Mouse (Mus musculus): ENCODE data around the gene Immp1l. TPM values are rescaled to one million over a fixed set of nuclear protein-coding genes. Genes with fewer than 3 reads are reported as not detected.

Immp1l gene
- 11.5 and 13.8 TPM in 2 replicates for polyA plus RNA-seq (2012; rRNA removed)

GRCm38 (mm10) chr2:105903896-105904756 is at the start of gene Immp1l, which contains the start of gene Elp4:
Gene Immp1l, plus strand, starts transcription at chr2:105904638.
Gene Elp4, minus strand, starts transcription at chr2:105904564.
- Histone ChIP-seq H3K27me3 (ENCODE audit: control insufficient read depth, insufficient read depth, low read length) (no peaks in the 10 kb centered on the region), H3K4me3 (ENCODE audit: control insufficient read depth, insufficient read depth, low read length) (peak within 1 kb of the TSS; percentile 89), H3K36me3 (ENCODE audit: control insufficient read depth, insufficient read depth, low read length) (no peaks in the 10 kb centered on the region), H3K27ac (ENCODE audit: control insufficient read depth, insufficient read depth, low read length) (peak within 1 kb of the TSS; percentile 15; the same call in 1 of the 2 replicates), H3K4me1 (replicated peaks; ENCODE audit: control insufficient read depth, insufficient read depth, low read length) (no peaks in the 10 kb centered on the region)
- DNase-seq = peak; percentile 97
- TF ChIP-seq CTCF (IDR thresholded peaks at IDR 0.05; ENCODE audit: borderline replicate concordance, control insufficient read depth, extremely low read depth, insufficient read depth, low read length, poor library complexity) (0 out of 2 replicates have a peak, but pooled peaks have one; percentile 25), POLR2A (IDR thresholded peaks at IDR 0.05; ENCODE audit: control insufficient read depth, extremely low read depth, insufficient read depth, low read length, poor library complexity) (peak; percentile 59)
- under 1% methylated on average over 39 of the region's 39 CpGs for WGBS

DNA sequence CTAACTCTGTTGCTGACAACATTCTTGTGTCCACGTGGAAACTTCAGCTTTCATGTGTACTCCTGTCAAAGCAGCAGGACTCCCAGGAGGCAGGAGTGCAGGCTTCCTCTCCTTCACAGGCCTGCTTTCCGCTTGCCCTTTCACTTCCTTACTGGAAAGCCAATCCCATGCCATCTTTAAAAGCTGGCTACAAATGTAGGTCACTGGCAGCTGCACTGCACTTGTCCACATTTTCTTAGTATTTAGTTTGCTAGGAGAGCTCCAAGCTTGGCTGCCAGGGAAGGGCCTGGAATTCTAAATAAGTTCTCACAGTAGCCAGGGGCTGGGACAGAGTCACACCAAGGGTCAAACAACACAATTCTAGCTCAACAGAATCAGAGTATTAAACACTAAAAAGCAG is 49.7 kb upstream of the Immp1l start:
- 83% methylated on average over 2 of the region's 2 CpGs for WGBS
- no peaks in the 10 kb centered on the region for H3K27me3 ChIP-seq (ENCODE audit: control insufficient read depth, insufficient read depth, low read length)
- TF ChIP-seq POLR2A (IDR thresholded peaks at IDR 0.05; ENCODE audit: control insufficient read depth, extremely low read depth, insufficient read depth, low read length, poor library complexity) (no peak), CTCF (IDR thresholded peaks at IDR 0.05; ENCODE audit: borderline replicate concordance, control insufficient read depth, extremely low read depth, insufficient read depth, low read length, poor library complexity) (no peak)
- H3K4me1 ChIP-seq (replicated peaks; ENCODE audit: control insufficient read depth, insufficient read depth, low read length) = no peaks in the 10 kb centered on the region
- no peak overlapping the region for H3K4me3 ChIP-seq (ENCODE audit: control insufficient read depth, insufficient read depth, low read length)
- H3K27ac ChIP-seq (ENCODE audit: control insufficient read depth, insufficient read depth, low read length) = no peak overlapping the region
- no peaks in the 10 kb centered on the region for H3K36me3 ChIP-seq (ENCODE audit: control insufficient read depth, insufficient read depth, low read length)
- DNase-seq = no peak

DNA sequence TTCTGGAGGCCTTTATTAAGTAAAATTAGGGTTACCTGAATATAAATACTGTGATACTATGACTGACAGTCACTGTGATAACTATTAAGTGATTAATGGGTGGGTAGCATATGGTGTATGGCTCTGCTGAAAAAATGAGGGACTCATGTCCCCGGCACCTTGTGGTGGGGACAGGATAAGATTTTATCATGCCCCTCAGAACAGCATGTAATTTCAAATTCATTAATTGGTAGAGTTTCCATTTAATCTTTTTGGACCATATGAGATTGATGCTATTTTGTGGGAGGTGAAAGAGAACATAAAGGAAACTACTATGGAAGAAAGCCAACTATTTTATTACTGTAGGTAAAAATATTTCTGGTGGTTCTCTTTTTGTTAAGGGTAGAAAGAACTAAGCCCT is 31.0 kb upstream of the Immp1l start:
- TF ChIP-seq POLR2A (IDR thresholded peaks at IDR 0.05; ENCODE audit: control insufficient read depth, extremely low read depth, insufficient read depth, low read length, poor library complexity) = no peak
- no peak for TF ChIP-seq CTCF (IDR thresholded peaks at IDR 0.05; ENCODE audit: borderline replicate concordance, control insufficient read depth, extremely low read depth, insufficient read depth, low read length, poor library complexity)
- Histone ChIP-seq H3K4me3 (ENCODE audit: control insufficient read depth, insufficient read depth, low read length) (no peak overlapping the region), H3K27ac (ENCODE audit: control insufficient read depth, insufficient read depth, low read length) (no peak overlapping the region), H3K36me3 (ENCODE audit: control insufficient read depth, insufficient read depth, low read length) (no peaks in the 10 kb centered on the region), H3K4me1 (replicated peaks; ENCODE audit: control insufficient read depth, insufficient read depth, low read length) (no peaks in the 10 kb centered on the region), H3K27me3 (ENCODE audit: control insufficient read depth, insufficient read depth, low read length) (no peaks in the 10 kb centered on the region)
- 86% methylated on average over 1 of the region's 1 CpGs for WGBS
- DNase-seq = no peak

GRCm38 (mm10) chr2:105890816-105891215 is 13.6 kb upstream of the Immp1l start:
- Histone ChIP-seq H3K36me3 (ENCODE audit: control insufficient read depth, insufficient read depth, low read length) (no peaks in the 10 kb centered on the region), H3K27me3 (ENCODE audit: control insufficient read depth, insufficient read depth, low read length) (no peaks in the 10 kb centered on the region), H3K4me1 (replicated peaks; ENCODE audit: control insufficient read depth, insufficient read depth, low read length) (no peaks in the 10 kb centered on the region), H3K4me3 (ENCODE audit: control insufficient read depth, insufficient read depth, low read length) (no peak overlapping the region), H3K27ac (ENCODE audit: control insufficient read depth, insufficient read depth, low read length) (no peak overlapping the region)
- TF ChIP-seq CTCF (IDR thresholded peaks at IDR 0.05; ENCODE audit: borderline replicate concordance, control insufficient read depth, extremely low read depth, insufficient read depth, low read length, poor library complexity) = no peak
- no peak for TF ChIP-seq POLR2A (IDR thresholded peaks at IDR 0.05; ENCODE audit: control insufficient read depth, extremely low read depth, insufficient read depth, low read length, poor library complexity)
- no peak for DNase-seq

DNA sequence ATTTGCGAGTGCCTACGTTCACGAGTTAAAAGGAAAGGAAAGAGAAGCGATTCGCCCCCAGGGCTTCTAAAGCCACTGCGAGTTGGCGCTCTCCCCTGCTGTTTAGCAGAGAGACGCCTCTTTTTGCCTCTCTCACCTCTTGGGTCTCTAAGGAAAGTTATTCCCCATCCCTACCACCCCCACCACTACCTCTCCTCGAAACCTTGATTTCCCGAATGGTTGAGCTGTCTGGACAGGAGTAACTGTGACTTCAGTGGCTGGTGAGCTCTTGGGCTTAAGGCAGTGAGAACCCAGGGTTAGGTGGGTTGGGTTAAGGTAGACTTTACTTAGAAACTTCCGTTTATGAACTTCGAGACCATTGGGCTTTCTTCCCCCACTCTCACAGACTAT is 314 bp downstream of the Immp1l start:
- DNase-seq = no peak
- no peaks in the 10 kb centered on the region for H3K27me3 ChIP-seq (ENCODE audit: control insufficient read depth, insufficient read depth, low read length)
- 0% methylated on average over 12 of the region's 12 CpGs for WGBS

GRCm38 (mm10) chr2:105908351-105908750 is 3.9 kb downstream of the Immp1l start:
- 94% methylated on average over 5 of the region's 5 CpGs for WGBS
- H3K27ac ChIP-seq (ENCODE audit: control insufficient read depth, insufficient read depth, low read length) = no peak overlapping the region
- TF ChIP-seq CTCF (IDR thresholded peaks at IDR 0.05; ENCODE audit: borderline replicate concordance, control insufficient read depth, extremely low read depth, insufficient read depth, low read length, poor library complexity) = no peak
- no peak for TF ChIP-seq POLR2A (IDR thresholded peaks at IDR 0.05; ENCODE audit: control insufficient read depth, extremely low read depth, insufficient read depth, low read length, poor library complexity)

More for the DNA sequence above, 314 bp downstream of the Immp1l start:
- H3K4me1 ChIP-seq (replicated peaks; ENCODE audit: control insufficient read depth, insufficient read depth, low read length) = no peaks in the 10 kb centered on the region
- no peaks in the 10 kb centered on the region for H3K36me3 ChIP-seq (ENCODE audit: control insufficient read depth, insufficient read depth, low read length)
- peak overlapping the region; percentile 89 for H3K4me3 ChIP-seq (ENCODE audit: control insufficient read depth, insufficient read depth, low read length)
- TF ChIP-seq POLR2A (IDR thresholded peaks at IDR 0.05; ENCODE audit: control insufficient read depth, extremely low read depth, insufficient read depth, low read length, poor library complexity) (no peak), CTCF (IDR thresholded peaks at IDR 0.05; ENCODE audit: borderline replicate concordance, control insufficient read depth, extremely low read depth, insufficient read depth, low read length, poor library complexity) (no peak)
- H3K27ac ChIP-seq (ENCODE audit: control insufficient read depth, insufficient read depth, low read length) = peak overlapping the region; percentile 15; the same call in 1 of the 2 replicates

More at GRCm38 (mm10) chr2:105908351-105908750, 3.9 kb downstream of the Immp1l start:
- no peak overlapping the region for H3K4me3 ChIP-seq (ENCODE audit: control insufficient read depth, insufficient read depth, low read length)
- peak; percentile 31 for DNase-seq
- no peaks in the 10 kb centered on the region for H3K4me1 ChIP-seq (replicated peaks; ENCODE audit: control insufficient read depth, insufficient read depth, low read length)
- no peaks in the 10 kb centered on the region for H3K36me3 ChIP-seq (ENCODE audit: control insufficient read depth, insufficient read depth, low read length)
- no peaks in the 10 kb centered on the region for H3K27me3 ChIP-seq (ENCODE audit: control insufficient read depth, insufficient read depth, low read length)

All from thymus, adult 2 months (tissue).